Mouse (Mus musculus) hematopoietic multipotent progenitor cell, adult 10-12 weeks (in vitro differentiated cells): ENCODE data around the gene Rnf111. TPM values are rescaled to one million over a fixed set of nuclear protein-coding genes. Genes with fewer than 3 reads are reported as not detected.

Experiments
- polyA plus RNA-seq: library from polyadenylated mRNA; stranded (reverse); fragments of >175 nt; gene quantifications from 2 replicates; pipeline ENCODE4 v1.2.3, GENCODE M21; 2012; ENCODE audit warnings: low replicate concordance

Rnf111 gene
- 14.0 and 14.5 TPM in 2 replicates for polyA plus RNA-seq

DNA sequence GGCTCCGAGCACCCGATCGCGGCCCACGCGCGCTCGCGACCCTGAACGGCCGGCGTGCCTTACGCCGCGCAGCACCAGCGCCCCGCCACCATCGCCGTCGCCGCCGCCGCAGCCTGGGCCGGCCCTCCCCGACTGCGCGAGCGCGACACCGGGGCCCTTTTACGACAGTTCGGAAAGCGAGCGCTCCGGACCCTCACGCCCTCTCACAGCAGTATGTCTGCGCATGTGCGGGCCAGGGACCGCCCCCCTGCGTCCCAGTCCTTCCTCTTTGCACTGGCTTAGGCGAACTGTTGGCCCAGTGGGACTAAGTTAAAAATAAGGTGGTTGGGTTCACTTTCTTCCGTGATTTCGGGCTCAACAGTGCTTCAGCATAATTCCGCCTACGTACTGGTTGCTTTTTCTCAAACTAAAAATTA is at the start of gene Rnf111:
Rnf111 (minus strand) TSS at position 100 of the 416 bp plus-strand sequence.

DNA sequence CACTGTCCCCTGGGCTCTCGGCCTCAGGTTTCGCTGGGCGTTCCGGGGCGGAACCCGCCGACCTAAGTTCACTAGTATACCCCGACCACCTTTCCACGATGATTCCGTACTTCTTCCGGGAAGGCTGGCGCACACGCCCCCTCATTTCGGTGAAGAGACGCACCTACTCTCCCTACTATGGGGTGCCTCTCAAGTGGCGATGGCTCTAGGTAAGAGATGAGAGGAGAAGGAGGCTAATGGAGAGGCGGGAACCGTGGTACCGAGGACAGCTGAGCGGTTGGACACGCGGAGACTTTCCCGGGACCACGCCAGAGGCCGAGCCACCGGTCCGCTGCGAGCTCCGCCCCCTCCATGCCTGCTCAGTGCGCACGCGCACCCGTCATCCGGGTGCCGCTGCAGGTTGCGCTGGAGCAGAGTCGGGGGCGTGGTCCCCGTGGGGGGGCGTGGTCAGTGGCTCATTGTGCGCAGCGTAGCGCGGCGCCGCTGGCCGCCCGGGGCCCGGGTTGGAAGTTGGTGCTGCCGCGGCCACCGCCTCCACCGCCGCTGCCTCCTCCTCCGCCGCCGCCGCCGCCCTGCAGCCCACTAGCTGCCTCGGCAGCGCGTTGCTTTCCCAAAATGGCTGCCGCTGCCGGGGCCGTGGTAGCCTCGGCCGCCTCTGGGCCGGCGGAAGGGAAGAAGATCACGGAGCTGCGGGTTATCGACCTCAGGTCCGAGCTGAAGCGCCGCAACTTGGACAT is 38.9 kb upstream of the Rnf111 start, which contains the start of gene Sltm:
Sltm (plus strand) TSS at position 450 of the 737 bp plus-strand sequence.

DNA sequence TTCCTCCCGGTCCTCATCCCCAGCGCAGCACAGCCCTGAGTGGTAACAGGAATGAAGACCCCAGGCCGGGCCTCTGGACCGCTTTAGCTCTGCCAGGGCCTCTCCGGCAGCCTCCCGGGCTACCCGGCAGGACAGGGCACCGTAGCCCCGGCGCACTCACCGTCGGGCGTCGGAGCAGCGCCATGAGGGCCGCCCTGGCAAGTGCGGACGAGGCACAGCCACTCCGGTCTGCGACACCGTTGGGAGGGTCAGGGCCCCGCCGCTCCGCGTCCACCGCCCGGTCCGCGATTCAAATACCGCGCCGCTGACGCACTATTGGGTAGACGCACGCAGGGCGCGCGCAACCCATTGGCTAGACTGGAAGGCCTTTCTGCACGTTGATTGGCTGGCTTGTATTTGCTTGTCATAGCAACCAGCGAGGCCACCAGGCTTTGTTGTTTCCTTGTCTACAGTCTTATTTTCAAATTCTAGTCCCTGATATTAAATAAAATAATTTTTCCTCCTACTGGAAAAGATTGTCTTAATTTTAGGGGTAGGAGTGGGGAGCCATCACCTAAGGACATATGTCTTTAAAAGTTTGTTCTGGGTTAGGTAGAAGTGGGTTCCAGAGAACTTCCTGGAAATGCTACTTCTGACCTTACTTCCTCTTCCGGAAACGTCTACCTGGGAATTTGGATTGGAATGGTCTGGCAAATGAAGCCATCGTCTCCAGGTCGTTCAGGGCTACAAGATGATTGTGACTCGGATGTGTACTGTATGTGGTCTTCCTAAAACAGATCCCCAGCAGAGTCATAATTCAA is 82.1 kb downstream of the Rnf111 start, which contains the start of gene Ccnb2:
Ccnb2 (minus strand) TSS at position 291 of the 800 bp plus-strand sequence.

Other genes with a start within 250 kb of the Rnf111 start
- gene Ccnb2, start 82.2 kb downstream of the Rnf111 start, polyA plus RNA-seq = 4.2 and 14.2 TPM in 2 replicates
- 18.9 and 19.1 TPM in 2 replicates for gene Sltm, start 39.0 kb upstream of the Rnf111 start, polyA plus RNA-seq
- 2.5 and 10.2 TPM in 2 replicates for gene Gm10642, start 152.5 kb upstream of the Rnf111 start, polyA plus RNA-seq
- 22.7 and 58.9 TPM in 2 replicates for gene Mindy2, start 153.4 kb upstream of the Rnf111 start, polyA plus RNA-seq
- 37.3 and 53.2 TPM in 2 replicates for gene Adam10, start 175.3 kb upstream of the Rnf111 start, polyA plus RNA-seq